In the genomic region with DNA sequence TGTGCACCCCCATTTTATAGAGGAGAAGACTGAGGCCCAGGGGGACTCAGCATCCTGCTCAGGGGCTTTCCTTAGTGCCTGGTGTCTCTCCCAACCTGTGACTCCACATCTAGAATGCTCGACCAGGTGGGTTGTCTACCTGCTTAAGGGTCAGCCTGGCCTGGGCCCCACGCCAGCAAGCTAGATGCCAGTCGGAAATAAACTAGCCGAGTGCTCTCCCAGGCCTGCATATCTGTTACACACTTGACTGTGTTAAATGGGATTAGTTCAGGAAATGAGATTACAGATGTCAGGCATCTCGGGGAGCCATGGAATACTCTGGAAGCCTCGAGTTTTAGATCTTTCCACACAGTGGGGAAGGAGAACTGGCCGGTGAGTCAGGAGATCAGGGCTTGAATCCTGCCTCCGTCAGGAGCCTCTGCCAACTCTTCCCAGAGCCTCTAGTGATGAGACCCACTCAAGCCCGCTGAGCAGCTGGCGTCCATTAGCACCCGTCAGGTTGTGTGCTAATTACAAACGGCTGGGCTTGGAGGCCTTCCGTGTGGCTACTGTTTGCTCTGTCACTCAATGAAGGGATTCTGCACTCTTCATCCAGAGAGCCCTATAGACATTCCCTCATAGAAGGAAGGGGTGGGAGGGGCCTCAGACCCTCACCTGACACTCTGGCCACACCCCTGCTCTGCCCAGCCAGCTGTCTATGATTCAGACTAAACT, we compare ENCODE assay signal across 12 mouse cellular contexts. TPM values are rescaled to one million over a fixed set of nuclear protein-coding genes. Genes with fewer than 3 reads are reported as not detected.
DNase-seq lines count a peak whose midpoint lies in the region; ATAC-seq and TF ChIP-seq lines count a peak whose summit lies in the region.
"Had no signal": no experiment of that assay in that cellular context is flagged by ENCODE, and none has a peak within 500 bp of the region (broad histone marks: within the 10 kb centered on the region; RNA-seq: fewer than 3 reads in every experiment).

No protein-coding gene starts in this region.

- 39% methylated on average over 13 of the region's 13 CpGs for WGBS in kidney, embryonic 15.5 days
- 49% methylated on average over 13 of the region's 13 CpGs for WGBS in forebrain, embryonic 12.5 days
- WGBS in midbrain, postnatal 0 days: 34% methylated on average over 13 of the region's 13 CpGs

- no peak overlapping the region for H3K27ac ChIP-seq in kidney, embryonic 15.5 days
- 0 out of 2 replicates have a peak overlapping the region, but pooled peaks have one; percentile 20 for H3K27ac ChIP-seq in forebrain, embryonic 12.5 days
- no peak overlapping the region for H3K27ac ChIP-seq in midbrain, postnatal 0 days (ENCODE audit: low read depth, low read length)
- H3K27ac ChIP-seq: intestine, embryonic 15.5 days had no signal

- peaks cover 15% of the 10 kb centered on the region; the same call in 1 of the 2 replicates for H3K4me1 ChIP-seq in kidney, embryonic 15.5 days
- H3K4me1 ChIP-seq in forebrain, embryonic 12.5 days: peaks cover 8% of the 10 kb centered on the region; the same call in 1 of the 2 replicates
- H3K4me1 ChIP-seq in midbrain, postnatal 0 days (ENCODE audit: insufficient read depth, low read length): no peaks in the 10 kb centered on the region
- H3K4me1 ChIP-seq: intestine, embryonic 15.5 days had no signal

- H3K9me3 ChIP-seq in kidney, embryonic 15.5 days (replicated peaks): no peaks in the 10 kb centered on the region
- H3K9me3 ChIP-seq in forebrain, embryonic 12.5 days: no peaks in the 10 kb centered on the region
- H3K9me3 ChIP-seq in midbrain, postnatal 0 days (ENCODE audit: low read length): no peaks in the 10 kb centered on the region
- H3K9me3 ChIP-seq: intestine, embryonic 15.5 days had no signal

- H3K27me3 ChIP-seq in kidney, embryonic 15.5 days: no peaks in the 10 kb centered on the region
- H3K27me3 ChIP-seq in forebrain, embryonic 12.5 days: peaks cover 13% of the 10 kb centered on the region
- H3K27me3 ChIP-seq in midbrain, postnatal 0 days (ENCODE audit: insufficient read depth, low read length): no peaks in the 10 kb centered on the region; the same call in 1 of the 2 replicates
- H3K27me3 ChIP-seq: intestine, embryonic 15.5 days had no signal

- H3K9ac ChIP-seq in kidney, embryonic 15.5 days: no peak overlapping the region
- H3K9ac ChIP-seq in forebrain, embryonic 12.5 days: no peak overlapping the region
- H3K9ac ChIP-seq in midbrain, postnatal 0 days (replicated peaks; ENCODE audit: low read length, poor library complexity, severe bottlenecking): no peak overlapping the region
- H3K9ac ChIP-seq: intestine, embryonic 15.5 days had no signal

- no peak overlapping the region for H3K4me2 ChIP-seq in kidney, embryonic 15.5 days
- no peak overlapping the region for H3K4me2 ChIP-seq in forebrain, embryonic 12.5 days
- no peak overlapping the region for H3K4me2 ChIP-seq in midbrain, postnatal 0 days (ENCODE audit: low read depth, low read length, poor library complexity, severe bottlenecking)
- H3K4me2 ChIP-seq: intestine, embryonic 15.5 days had no signal

- no peak for TF ChIP-seq CTCF in midbrain, postnatal 0 days (IDR thresholded peaks at IDR 0.05)

- intact Hi-C loops in gastrocnemius, postnatal 14 days (cut with DNase I; ENCODE audit: low total_unique reads): no loop called here

- no peaks in the 10 kb centered on the region for H3K36me3 ChIP-seq in kidney, embryonic 15.5 days
- H3K36me3 ChIP-seq in forebrain, embryonic 12.5 days (replicated peaks): no peaks in the 10 kb centered on the region
- no peaks in the 10 kb centered on the region for H3K36me3 ChIP-seq in midbrain, postnatal 0 days (ENCODE audit: insufficient read depth, low read length)
- H3K36me3 ChIP-seq: intestine, embryonic 15.5 days had no signal

- no peak for ATAC-seq in kidney, embryonic 15.5 days (replicated peaks; ENCODE audit: low FRiP score)
- peak; percentile 30; the same call in 1 of the 2 replicates for ATAC-seq in forebrain, embryonic 12.5 days (ENCODE audit: low FRiP score)
- no peak for ATAC-seq in midbrain, postnatal 0 days (ENCODE audit: low FRiP score)
- ATAC-seq: activated CD4-positive, CD25-positive, alpha-beta regulatory T cell, adult 4 months; intestine, embryonic 15.5 days had no signal

- H3K4me3 ChIP-seq in kidney, embryonic 15.5 days (replicated peaks): no peak overlapping the region
- no peak overlapping the region for H3K4me3 ChIP-seq in forebrain, embryonic 12.5 days (replicated peaks)
- H3K4me3 ChIP-seq in midbrain, postnatal 0 days (ENCODE audit: low read depth, low read length): no peak overlapping the region
- H3K4me3 ChIP-seq: intestine, embryonic 15.5 days had no signal

- peak; percentile 20 for DNase-seq in kidney, postnatal 10 days
- peak; percentile 83 to 88 for DNase-seq in cerebellum, postnatal 10 days
- peak; percentile 83 for DNase-seq in midbrain, postnatal 0 days (ENCODE audit: low spot score)
- no peak for DNase-seq in adrenal gland, adult 8-10 months
- no peak for DNase-seq in gastrocnemius, postnatal 14 days
- DNase-seq: layer of hippocampus, adult 9-11 months; lung, postnatal 10 days; right cerebral cortex, postnatal 25 days had no signal

RNA-seq across cellular contexts. Expression of a gene that starts 28.9 kb away (rescaled TPM):
- polyA plus RNA-seq in kidney, embryonic 15.5 days (2015; fragmentation: Nextera tagmentation; extraction: Ambion mirVana): 25.5 and 28.9 TPM in 2 replicates
- polyA plus RNA-seq in forebrain, embryonic 12.5 days (2016; fragmentation: Nextera tagmentation; extraction: Ambion mirVana): 16.8 and 17.0 TPM in 2 replicates
- 28.2 and 34.5 TPM in 2 replicates for total RNA-seq in midbrain, postnatal 0 days (2014; rRNA removed)
- polyA plus RNA-seq in midbrain, postnatal 0 days (2015; fragmentation: Nextera tagmentation; extraction: Ambion mirVana): 32.8 and 36.2 TPM in 2 replicates
- 10 to 100 TPM; 21.1 to 57.8 (median 37.6) TPM for total RNA-seq in adrenal gland, adult 8-10 months (2022)
- 1 to 10 TPM; 8.0 to 8.1 TPM for total RNA-seq in gastrocnemius, postnatal 14 days (2021)

Comparison
In these comparisons a context has a peak if more than half of its experiments do, and no peak if none do; other contexts are left out.
1. DNase-seq: peak in kidney, postnatal 10 days (single experiment), cerebellum, postnatal 10 days (2 of 2) and midbrain, postnatal 0 days (single experiment); none in adrenal gland, adult 8-10 months (single experiment) and gastrocnemius, postnatal 14 days (single experiment).